Mouse (Mus musculus) midbrain, postnatal 0 days (tissue): ENCODE results near the gene Picalm. TPM values are rescaled to one million over a fixed set of nuclear protein-coding genes. Genes with fewer than 3 reads are reported as not detected.

Experiments
- ATAC-seq: fragments of 200-750 bp; cut with Nextera tagmentation; 2 replicates; pipeline ENCODE4 v1.8.0; 2017; ENCODE audit warnings: moderate number of reproducible peaks, mild to moderate bottlenecking, moderate TSS enrichment, moderate library complexity; ENCODE audit not compliant: low FRiP score
- DNase-seq: peaks from one replicate; pipeline ENCODE4 v3.0.0-alpha.2; 2015; ENCODE audit warnings: low spot score
- H3K27ac ChIP-seq: fragments of 300-500 bp; sonication (generic); 2 replicates; pipeline ENCODE4 v1.5.1; 2014; ENCODE audit warnings: low read depth, mild to moderate bottlenecking, low read length, mixed read lengths
- H3K27me3 ChIP-seq: fragments of 300-500 bp; sonication (generic); 2 replicates; pipeline ENCODE4 v1.6.1; 2014; ENCODE audit warnings: low read length, control low read depth, mixed read lengths; ENCODE audit not compliant: insufficient read depth
- H3K36me3 ChIP-seq: fragments of 300-500 bp; sonication (generic); 2 replicates; pipeline ENCODE4 v1.6.1; 2014; ENCODE audit warnings: low read length, control low read depth, mixed read lengths; ENCODE audit not compliant: insufficient read depth
- H3K4me1 ChIP-seq: fragments of 300-500 bp; sonication (generic); 2 replicates; pipeline ENCODE4 v1.6.1; 2014; ENCODE audit warnings: mild to moderate bottlenecking, control low read depth, antibody characterized with exemption, low read length, mixed read lengths; ENCODE audit not compliant: insufficient read depth
- H3K4me2 ChIP-seq: fragments of 300-500 bp; sonication (generic); 2 replicates; pipeline ENCODE4 v1.6.1; 2014; ENCODE audit warnings: low read depth, mild to moderate bottlenecking, low read length, mixed read lengths; ENCODE audit not compliant: poor library complexity, severe bottlenecking
- H3K4me3 ChIP-seq: fragments of 300-500 bp; sonication (generic); 2 replicates; pipeline ENCODE4 v1.5.1; 2014; ENCODE audit warnings: low read depth, mild to moderate bottlenecking, low read length, moderate library complexity
- H3K9ac ChIP-seq: fragments of 300-500 bp; sonication (generic); replicated peaks from 2 replicates; pipeline ENCODE4 v1.6.1; 2014; ENCODE audit warnings: mild to moderate bottlenecking, low read length, moderate library complexity, mixed read lengths; ENCODE audit not compliant: poor library complexity, severe bottlenecking
- H3K9me3 ChIP-seq: fragments of 300-500 bp; sonication (generic); 2 replicates; pipeline ENCODE4 v1.6.1; 2016; ENCODE audit warnings: low read length, control low read depth
- CTCF ChIP-seq: IDR thresholded peaks from 2 replicates; pipeline ENCODE4 v1.5.1; 2016; ENCODE audit warnings: antibody characterized with exemption, mild to moderate bottlenecking
- WGBS: fragments of 180-500 bp; shearing (Covaris S2); extraction: QIAGEN DNeasy Blood & Tissue Kit; methylation state at CpG from one replicate; pipeline ENCODE4 v1.1.7; 2014; 5-methylcytosine and 5-hydroxymethylcytosine counted together
- polyA plus RNA-seq: library from polyadenylated mRNA; unstranded; fragments of >200 nt; fragmentation: Nextera tagmentation; extraction: Ambion mirVana; gene quantifications from 2 replicates; pipeline ENCODE4 v1.2.1, GENCODE M21; 2015
- total RNA-seq: library from RNA; depleted of rRNA; stranded (reverse); fragments of >200 nt; gene quantifications from 2 replicates; pipeline ENCODE4 v1.2.3, GENCODE M21; 2014

Picalm gene
- total and polyA plus RNA-seq, 2 experiments from 2014 or later: 24.8 to 173 TPM

GRCm38 (mm10) chr7:90129271-90129731 is 712 bp upstream of the Picalm start:
- Histone ChIP-seq H3K4me3 (peak overlapping the region; percentile 97), H3K9ac (peak overlapping the region; percentile 94), H3K36me3 (no peaks in the 10 kb centered on the region), H3K4me1 (peaks cover 3% of the 10 kb centered on the region; the same call in 1 of the 2 replicates), H3K9me3 (no peaks in the 10 kb centered on the region), H3K27ac (peak overlapping the region; percentile 92), H3K4me2 (peak overlapping the region; percentile 57), H3K27me3 (no peaks in the 10 kb centered on the region)
- ATAC-seq (peak; percentile 4; the same call in 1 of the 2 replicates), DNase-seq (peak; percentile 79)
- WGBS: 0% methylated on average over 12 of the region's 12 CpGs
- TF ChIP-seq CTCF: no peak

DNA sequence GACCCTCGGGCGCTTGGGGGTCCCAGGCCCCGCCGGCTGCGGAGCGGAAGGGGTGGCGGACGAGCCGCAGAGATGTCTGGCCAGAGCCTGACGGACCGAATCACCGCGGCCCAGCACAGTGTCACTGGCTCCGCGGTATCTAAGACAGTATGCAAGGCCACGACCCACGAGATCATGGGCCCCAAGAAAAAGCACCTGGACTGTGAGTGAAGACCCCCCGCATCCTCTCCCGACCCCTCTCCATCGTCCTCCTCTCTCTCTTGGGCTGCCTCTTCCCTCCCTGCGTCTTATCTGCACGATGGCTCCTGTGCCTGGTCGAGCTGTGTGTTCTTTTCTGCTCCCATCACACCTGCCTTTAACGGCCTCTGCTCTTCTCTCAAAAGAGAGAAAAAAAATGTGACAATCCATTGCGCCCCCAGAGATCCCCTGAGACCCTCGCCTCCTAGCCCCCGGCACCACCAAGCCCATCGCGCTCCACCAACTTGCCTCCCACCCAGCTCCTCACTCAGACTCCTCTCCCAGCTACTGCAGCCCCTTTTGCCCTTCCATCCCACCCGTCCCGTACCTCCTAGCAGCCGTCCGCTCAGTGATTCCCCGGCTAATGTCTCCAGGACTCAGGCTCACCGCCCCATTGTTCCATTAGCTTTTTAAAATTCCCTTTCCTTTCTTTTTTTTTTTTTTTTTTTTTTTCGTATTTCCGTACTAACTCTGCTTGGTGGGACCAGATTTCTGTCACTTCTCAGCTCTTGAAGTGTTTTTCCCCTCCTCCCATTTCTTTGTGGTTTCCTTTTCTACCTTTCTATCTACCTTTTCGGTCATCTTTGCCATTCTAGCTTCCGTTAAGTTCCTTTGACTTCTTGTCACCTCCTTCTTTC is 725 bp downstream of the Picalm start:
- H3K27me3 ChIP-seq: no peaks in the 10 kb centered on the region
- peak overlapping the region; percentile 57 for H3K4me2 ChIP-seq
- peak overlapping the region; percentile 92 for H3K27ac ChIP-seq
- WGBS: under 1% methylated on average over 39 of the region's 39 CpGs
- TF ChIP-seq CTCF: no peak
- ATAC-seq (peak; percentile 65), DNase-seq (peak; percentile 26)
- H3K9me3 ChIP-seq: no peaks in the 10 kb centered on the region
- peak overlapping the region; percentile 97 for H3K4me3 ChIP-seq
- no peaks in the 10 kb centered on the region for H3K36me3 ChIP-seq
- peak overlapping the region; percentile 94 for H3K9ac ChIP-seq
- peaks cover 3% of the 10 kb centered on the region; the same call in 1 of the 2 replicates for H3K4me1 ChIP-seq

- no peak for ATAC-seq
- Histone ChIP-seq H3K27me3 (no peaks in the 10 kb centered on the region), H3K27ac (0 out of 2 replicates have a peak overlapping the region, but pooled peaks have one; percentile 1), H3K4me3 (peak overlapping the region; percentile 97), H3K4me1 (peaks cover 3% of the 10 kb centered on the region; the same call in 1 of the 2 replicates), H3K9ac (peak overlapping the region; percentile 94), H3K36me3 (no peaks in the 10 kb centered on the region), H3K4me2 (peak overlapping the region; percentile 57), H3K9me3 (no peaks in the 10 kb centered on the region)
- DNase-seq: no peak
- no peak for TF ChIP-seq CTCF
- 0% methylated on average over 2 of the region's 2 CpGs for WGBS
Observed at GRCm38 (mm10) chr7:90131376-90131651, 1.3 kb downstream of the Picalm start.

- H3K36me3 ChIP-seq: no peaks in the 10 kb centered on the region
- peak; percentile 22 for DNase-seq
Observed at GRCm38 (mm10) chr7:90131831-90132241, 1.8 kb downstream of the Picalm start.

DNA sequence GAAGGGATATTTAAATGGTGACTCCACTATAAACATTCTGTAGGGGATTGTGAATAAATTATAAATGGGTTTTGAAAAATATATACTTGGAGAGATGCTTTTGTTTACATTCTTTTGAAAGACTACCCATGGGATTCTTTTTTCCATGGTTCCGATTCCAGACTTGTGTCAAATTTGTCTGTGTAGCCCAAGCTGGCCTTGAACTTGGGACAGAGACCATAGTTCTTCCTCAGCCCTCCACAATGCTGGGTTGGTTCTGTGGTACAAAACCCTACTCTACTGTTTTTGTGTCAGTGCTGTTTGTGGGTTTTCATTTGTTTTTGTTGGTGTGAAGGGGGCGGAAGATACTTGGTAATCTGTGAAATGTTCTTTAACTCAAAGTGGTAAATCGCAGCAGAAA is 2.3 kb downstream of the Picalm start:
- DNase-seq (no peak), ATAC-seq (no peak)
- Histone ChIP-seq H3K4me3 (peak overlapping the region; percentile 97), H3K4me1 (peaks cover 3% of the 10 kb centered on the region; the same call in 1 of the 2 replicates), H3K4me2 (peak overlapping the region; percentile 57), H3K36me3 (no peaks in the 10 kb centered on the region), H3K27ac (no peak overlapping the region), H3K9ac (no peak overlapping the region), H3K27me3 (no peaks in the 10 kb centered on the region), H3K9me3 (no peaks in the 10 kb centered on the region)
- 58% methylated on average over 3 of the region's 3 CpGs for WGBS
- TF ChIP-seq CTCF: no peak

More at GRCm38 (mm10) chr7:90131831-90132241, 1.8 kb downstream of the Picalm start:
- peak overlapping the region; percentile 97 for H3K4me3 ChIP-seq
- 5% methylated on average over 7 of the region's 7 CpGs for WGBS
- no peaks in the 10 kb centered on the region for H3K9me3 ChIP-seq
- H3K4me2 ChIP-seq: peak overlapping the region; percentile 57
- peak overlapping the region; percentile 1; the same call in 1 of the 2 replicates for H3K27ac ChIP-seq
- H3K4me1 ChIP-seq: peaks cover 3% of the 10 kb centered on the region; the same call in 1 of the 2 replicates
- peak overlapping the region; percentile 94 for H3K9ac ChIP-seq
- TF ChIP-seq CTCF: no peak
- no peaks in the 10 kb centered on the region for H3K27me3 ChIP-seq
- ATAC-seq: no peak

DNA sequence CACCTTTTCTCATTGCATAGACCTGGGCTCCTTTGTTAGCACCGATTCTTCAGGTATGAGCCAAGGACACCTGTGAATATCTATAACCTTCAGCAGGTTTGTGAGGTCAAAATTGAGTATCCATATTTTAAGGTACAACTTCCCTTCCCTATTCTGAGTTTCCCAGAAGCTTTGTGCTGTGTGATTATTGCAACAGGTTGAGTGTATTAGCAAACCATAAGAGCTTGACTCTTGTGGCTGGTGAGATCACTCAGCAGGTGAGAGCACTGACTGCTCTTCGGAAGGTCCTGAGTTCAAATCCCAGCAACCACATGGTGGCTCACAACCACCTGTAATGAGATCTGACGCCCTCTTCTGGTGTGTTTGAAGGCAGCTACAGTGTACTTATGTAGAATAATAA is 6.7 kb downstream of the Picalm start:
- no peak for TF ChIP-seq CTCF
- Histone ChIP-seq H3K36me3 (no peaks in the 10 kb centered on the region), H3K9ac (no peak overlapping the region), H3K4me2 (no peak overlapping the region), H3K4me3 (no peak overlapping the region), H3K9me3 (no peaks in the 10 kb centered on the region), H3K27ac (no peak overlapping the region), H3K27me3 (no peaks in the 10 kb centered on the region), H3K4me1 (no peaks in the 10 kb centered on the region; the same call in 1 of the 2 replicates)
- 88% methylated on average over 3 of the region's 3 CpGs for WGBS
- no peak for DNase-seq
- ATAC-seq: no peak
